Mouse (Mus musculus) CH12.LX (cell line): ENCODE results near the gene C2cd3. TPM values are rescaled to one million over a fixed set of nuclear protein-coding genes. Genes with fewer than 3 reads are reported as not detected.
A peak's percentile ranks its signal among the peaks of the same experiment; 100 is the strongest.

Experiments used
- DNase-seq: peaks from one replicate; pipeline ENCODE4 v3.0.0-alpha.2; 2013; ENCODE audit errors: extremely low read depth
- H3K27ac ChIP-seq: 2 replicates; pipeline ENCODE4 v1.5.1; 2012; ENCODE audit warnings: low read depth, mild to moderate bottlenecking, control low read depth, moderate library complexity; ENCODE audit not compliant: insufficient read depth
- H3K27me3 ChIP-seq: replicated peaks from 2 replicates; pipeline ENCODE3; 2012; ENCODE audit warnings: inconsistent platforms
- H3K36me3 ChIP-seq, 2 experiments: replicated peaks in 1 of 2; 2 replicates each; pipeline versions ENCODE3 to v1.6.1; 2012; ENCODE audit warnings: inconsistent platforms in 1 of 2, low read length in 1 of 2, mild to moderate bottlenecking in 1 of 2, mixed read lengths in 1 of 2, moderate library complexity in 1 of 2; ENCODE audit not compliant: control insufficient read depth in 1 of 2, insufficient read depth in 1 of 2
- H3K4me1 ChIP-seq, 2 experiments: 2 replicates each; pipeline ENCODE4 v1.6.1; 2012; ENCODE audit warnings: inconsistent platforms in 1 of 2, moderate library complexity in 1 of 2; ENCODE audit not compliant: insufficient read depth in 2 of 2, control insufficient read depth in 1 of 2
- H3K4me2 ChIP-seq: 2 replicates; pipeline ENCODE4 v1.6.1; 2012; ENCODE audit warnings: low read depth, mild to moderate bottlenecking, control low read depth; ENCODE audit not compliant: poor library complexity, insufficient read depth, severe bottlenecking
- H3K4me3 ChIP-seq, 3 experiments: fragments of 150-350 bp in 1 of 3; sonication (generic) in 1 of 3; replicated peaks in 1 of 3; 2 replicates each; pipeline versions ENCODE3 to v1.5.1; 2011 to 2012; ENCODE audit warnings: low read depth in 2 of 3, low read length in 2 of 3, mild to moderate bottlenecking in 2 of 3, moderate library complexity in 2 of 3, control low read depth in 1 of 3, improper control_type of control experiment in 1 of 3, inconsistent platforms in 1 of 3, mixed read lengths in 1 of 3; ENCODE audit not compliant: poor library complexity in 1 of 3
- H3K79me2 ChIP-seq: replicated peaks from 2 replicates; pipeline ENCODE4 v1.6.1; 2012; ENCODE audit warnings: mild to moderate bottlenecking, moderate library complexity; ENCODE audit not compliant: control insufficient read depth, poor library complexity, insufficient read depth, severe bottlenecking; ENCODE audit errors: extremely low read depth
- H3K9ac ChIP-seq: 2 replicates; pipeline ENCODE4 v1.6.1; 2012; ENCODE audit warnings: low read depth, mild to moderate bottlenecking, control low read depth, moderate library complexity; ENCODE audit not compliant: insufficient read depth
- H3K9me3 ChIP-seq: replicated peaks from 2 replicates; pipeline ENCODE3; 2012; ENCODE audit warnings: low read length, inconsistent platforms, mixed read lengths
- BHLHE40 ChIP-seq: IDR thresholded peaks from 2 replicates; pipeline ENCODE4 v1.6.1; 2011; ENCODE audit warnings: mild to moderate bottlenecking, low read depth, low read length, improper control_type of control experiment
- CHD2 ChIP-seq: IDR thresholded peaks from 2 replicates; pipeline ENCODE4 v1.6.1; 2011; ENCODE audit warnings: low read length, improper control_type of control experiment
- E2F4 ChIP-seq: IDR thresholded peaks from 2 replicates; pipeline ENCODE4 v1.6.1; 2011; ENCODE audit warnings: low read depth, low read length, improper control_type of control experiment; ENCODE audit not compliant: insufficient replicate concordance
- ELF1 ChIP-seq: IDR thresholded peaks from 2 replicates; pipeline ENCODE4 v1.6.1; 2014; ENCODE audit warnings: low read depth, mild to moderate bottlenecking, inconsistent platforms, low read length, improper control_type of control experiment
- JUN ChIP-seq: IDR thresholded peaks from 2 replicates; pipeline ENCODE4 v1.6.1; 2011; ENCODE audit warnings: low read depth, mild to moderate bottlenecking, low read length, improper control_type of control experiment, moderate library complexity; ENCODE audit not compliant: insufficient read depth
- MEF2A ChIP-seq: IDR thresholded peaks from 2 replicates; pipeline ENCODE4 v1.6.1; 2014; ENCODE audit warnings: low read depth, mild to moderate bottlenecking, inconsistent platforms, low read length, improper control_type of control experiment, borderline replicate concordance
- NELFE ChIP-seq: IDR thresholded peaks from 2 replicates; pipeline ENCODE4 v1.6.1; 2011; ENCODE audit warnings: low read depth, low read length, improper control_type of control experiment
- NRF1 ChIP-seq: IDR thresholded peaks from 2 replicates; pipeline ENCODE4 v1.6.1; 2014; ENCODE audit warnings: low read depth, mild to moderate bottlenecking, inconsistent platforms, low read length, improper control_type of control experiment, moderate library complexity
- SIN3A ChIP-seq: IDR thresholded peaks from 2 replicates; pipeline ENCODE4 v1.6.1; 2012; ENCODE audit warnings: low read length, improper control_type of control experiment, inconsistent platforms
- SMC3 ChIP-seq: IDR thresholded peaks from 2 replicates; pipeline ENCODE4 v1.6.1; 2011; ENCODE audit warnings: low read depth, low read length, improper control_type of control experiment
- TCF12 ChIP-seq: IDR thresholded peaks from 2 replicates; pipeline ENCODE4 v1.6.1; 2014; ENCODE audit warnings: low read depth, mild to moderate bottlenecking, inconsistent platforms, low read length, improper control_type of control experiment
- USF1 ChIP-seq: IDR thresholded peaks from 2 replicates; pipeline ENCODE4 v1.6.1; 2014; ENCODE audit warnings: low read depth, mild to moderate bottlenecking, inconsistent platforms, low read length, improper control_type of control experiment
- ZC3H11A ChIP-seq: IDR thresholded peaks from 2 replicates; pipeline ENCODE4 v1.6.1; 2012; ENCODE audit warnings: low read depth, mild to moderate bottlenecking, inconsistent platforms, low read length, improper control_type of control experiment
- ZNF384 ChIP-seq: IDR thresholded peaks from 2 replicates; pipeline ENCODE4 v1.6.1; 2012; ENCODE audit warnings: low read depth, low read length, improper control_type of control experiment, inconsistent platforms
- dilution Hi-C: fragments of 300-500 bp; cut with MboI; formaldehyde crosslinking; loops from 2 replicates; pipeline ENCODE4 v1.14.3; 2020; ENCODE audit warnings: low sequenced_read_pairs; ENCODE audit not compliant: extremely low pct_unique_long_range_greater_than_20kb, extremely low pct_ligation_motif_present
- in situ Hi-C: fragments of 300-500 bp; cut with MboI; formaldehyde crosslinking; loops from 3 replicates; pipeline ENCODE4 v1.14.3; 2019; ENCODE audit warnings: low sequenced_read_pairs, low pct_ligation_motif_present, low pct_unique_long_range_greater_than_20kb, mixed read lengths
- polyA plus RNA-seq: library from polyadenylated mRNA; unstranded; fragments of >175 nt; gene quantifications from 2 replicates; pipeline ENCODE4 v1.2.1, GENCODE M21; 2012; ENCODE audit warnings: low read depth; ENCODE audit not compliant: insufficient read length
- total RNA-seq, 2 experiments: library from RNA; depleted of rRNA; stranded (reverse); fragments of 300-350 nt in 1 of 2; fragments of >200 nt in 1 of 2; gene quantifications; 2 replicates each; pipeline ENCODE4 v1.2.3; 2012 to 2014

Gene C2cd3
- total and polyA plus RNA-seq, 3 experiments = 11.7 to 25.0 (median 16.7) TPM

DNA sequence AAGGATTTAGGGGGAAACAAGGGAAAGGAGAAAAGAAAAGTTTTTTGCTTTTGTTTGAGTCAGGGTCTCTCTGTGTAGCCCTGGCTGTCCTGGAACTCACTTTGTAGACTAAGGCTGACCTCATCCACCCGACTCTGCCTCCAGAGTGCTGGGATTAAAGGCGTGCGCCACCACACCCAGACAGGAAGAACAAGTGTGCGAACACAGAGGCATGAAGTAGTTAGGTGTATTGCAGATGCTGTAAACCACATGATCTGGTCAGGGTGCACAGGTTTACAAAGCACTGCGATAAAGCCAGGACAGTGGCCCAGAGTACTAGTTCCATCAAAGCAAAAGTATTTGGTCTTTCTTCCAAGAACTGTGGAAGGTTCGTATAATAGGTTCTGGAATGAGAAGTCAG is 61.3 kb downstream of the C2cd3 start:
- DNase-seq = no peak

GRCm38 (mm10) chr7:100443728-100444127 is 71.7 kb downstream of the C2cd3 start:
- dilution Hi-C loops (no loop called here), in situ Hi-C loops (no loop called here)
- peak; percentile 45 for DNase-seq
- Histone ChIP-seq H3K36me3 (peaks cover 54 to 83% of the 10 kb centered on the region in 2 experiments), H3K9ac (no peak overlapping the region), H3K4me1 (peaks cover 0 to 31% of the 10 kb centered on the region in 2 experiments; a peak in 3 of 4 replicates), H3K27ac (no peak overlapping the region), H3K4me3 (no peak overlapping the region), H3K79me2 (no peaks in the 10 kb centered on the region), H3K9me3 (no peaks in the 10 kb centered on the region), H3K27me3 (no peaks in the 10 kb centered on the region), H3K4me2 (no peak overlapping the region)
- TF ChIP-seq USF1 (no peak), SIN3A (no peak), ZC3H11A (no peak), JUN (no peak), BHLHE40 (no peak), CHD2 (no peak), NRF1 (no peak), TCF12 (no peak), MEF2A (no peak), SMC3 (no peak), ELF1 (no peak), E2F4 (no peak)

More for the DNA sequence above, 61.3 kb downstream of the C2cd3 start:
- no peaks in the 10 kb centered on the region for H3K27me3 ChIP-seq
- H3K79me2 ChIP-seq = no peaks in the 10 kb centered on the region
- H3K4me2 ChIP-seq = no peak overlapping the region
- H3K36me3 ChIP-seq = peaks cover 72 to 87% of the 10 kb centered on the region in 2 experiments
- no peak overlapping the region for H3K4me3 ChIP-seq
- H3K27ac ChIP-seq = no peak overlapping the region
- H3K9ac ChIP-seq = no peak overlapping the region
- in situ Hi-C loops = no loop called here
- H3K4me1 ChIP-seq = peaks cover 0 to 12% of the 10 kb centered on the region in 2 experiments; a peak in 2 of 4 replicates
- dilution Hi-C loops = no loop called here
- TF ChIP-seq SIN3A (no peak), NELFE (no peak), ZC3H11A (no peak), CHD2 (no peak), NRF1 (no peak), ZNF384 (no peak), JUN (no peak)
- TF ChIP-seq, all 38 proteins: peak for 0
- no peaks in the 10 kb centered on the region for H3K9me3 ChIP-seq
